Mouse (Mus musculus) ovary, postnatal 14 days (tissue): Measurements from ENCODE around the gene Hmgn1.
"Not testable (repeated sequence)": the region's sequence is repeated elsewhere in the genome, so short reads cannot be mapped to it uniquely, and the experiment has no call there.

ENCODE experiments used
- DNase-seq: peaks from one replicate; pipeline ENCODE4 v3.0.0; 2022; ENCODE audit warnings: low spot score

Hmgn1 gene

GRCm38 (mm10) chr16:96126684-96127171 lies 801 bp downstream of the Hmgn1 start:
- no peak for DNase-seq

- no peak for DNase-seq
These were observed 7.4 kb downstream of the Hmgn1 start for GRCm38 (mm10) chr16:96120022-96120623.

- no peak for DNase-seq
These were observed 12.8 kb downstream of the Hmgn1 start for GRCm38 (mm10) chr16:96114729-96115128.

GRCm38 (mm10) chr16:96112769-96113168 lies 14.8 kb downstream of the Hmgn1 start:
- DNase-seq, result no peak

- DNase-seq, result no peak
These were observed 16.7 kb downstream of the Hmgn1 start for GRCm38 (mm10) chr16:96110655-96111345.

- DNase-seq, result no peak
These were observed 17.9 kb downstream of the Hmgn1 start for GRCm38 (mm10) chr16:96109673-96110072.

GRCm38 (mm10) chr16:96103036-96103435 lies 24.5 kb downstream of the Hmgn1 start:
- DNase-seq, result no peak

GRCm38 (mm10) chr16:96097811-96098210 lies 29.7 kb downstream of the Hmgn1 start:
- DNase-seq, result not testable (repeated sequence)

GRCm38 (mm10) chr16:96095966-96096365 lies 31.6 kb downstream of the Hmgn1 start:
- DNase-seq, result no peak

GRCm38 (mm10) chr16:96091515-96092504 lies 35.7 kb downstream of the Hmgn1 start:
- no peak for DNase-seq

- no peak for DNase-seq
These were observed 39.4 kb downstream of the Hmgn1 start for GRCm38 (mm10) chr16:96088120-96088519.

GRCm38 (mm10) chr16:96087436-96087835 lies 40.1 kb downstream of the Hmgn1 start:
- no peak for DNase-seq

- no peak for DNase-seq
These were observed 40.5 kb downstream of the Hmgn1 start for GRCm38 (mm10) chr16:96087001-96087400.

GRCm38 (mm10) chr16:96085597-96085996 lies 41.9 kb downstream of the Hmgn1 start:
- DNase-seq, result no peak

- peak; percentile 31 for DNase-seq
These were observed 44.3 kb downstream of the Hmgn1 start for GRCm38 (mm10) chr16:96083179-96083646.

GRCm38 (mm10) chr16:96082301-96083178 lies 45.0 kb downstream of the Hmgn1 start, which contains the start of gene Brwd1:
TSS of gene Brwd1 (minus strand) at chr16:96082526.
- peak; percentile 78 for DNase-seq

- DNase-seq, result peak; percentile 60
These were observed 45.7 kb downstream of the Hmgn1 start for GRCm38 (mm10) chr16:96081742-96082241.

- peak; percentile 91 for DNase-seq
These were observed 46.2 kb downstream of the Hmgn1 start for GRCm38 (mm10) chr16:96081331-96081730.

GRCm38 (mm10) chr16:96080524-96080923 lies 47.0 kb downstream of the Hmgn1 start:
- DNase-seq, result no peak
